Comparison of ENCODE assay signal across 16 mouse cellular contexts in the genomic region with DNA sequence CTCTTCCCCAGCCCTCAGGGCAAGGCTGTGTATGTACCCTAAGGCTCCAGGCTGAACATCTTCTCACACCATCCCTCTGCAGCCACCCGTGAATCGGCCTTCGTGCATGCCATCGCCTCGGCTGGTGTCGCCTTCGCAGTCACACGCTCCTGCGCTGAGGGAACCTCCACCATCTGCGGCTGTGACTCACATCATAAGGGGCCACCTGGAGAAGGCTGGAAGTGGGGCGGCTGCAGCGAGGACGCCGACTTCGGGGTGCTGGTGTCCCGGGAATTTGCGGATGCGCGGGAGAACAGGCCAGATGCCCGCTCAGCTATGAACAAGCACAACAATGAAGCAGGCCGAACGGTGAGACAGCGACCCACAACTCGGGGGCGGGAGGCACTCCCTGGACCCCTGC. TPM values are rescaled to one million over a fixed set of nuclear protein-coding genes. Genes with fewer than 3 reads are reported as not detected.
DNase-seq lines count a peak whose midpoint lies in the region; ATAC-seq lines count a peak whose summit lies in the region.
"Had no signal": no experiment of that assay in that cellular context is flagged by ENCODE, and none has a peak within 500 bp of the region (broad histone marks: within the 10 kb centered on the region; RNA-seq: fewer than 3 reads in every experiment).

No protein-coding gene starts in this region.

- peak; percentile 32 for DNase-seq in cerebellum, adult 11-12 months
- no peak for DNase-seq in cerebellum, adult 11 months
- peak; percentile 37 for DNase-seq in layer of hippocampus, adult 11-12 months (ENCODE audit: low spot score)
- no peak for DNase-seq in layer of hippocampus, adult 9-10 months (ENCODE audit: low spot score)
- peak; percentile 45 to 84 for DNase-seq in left cerebral cortex, postnatal 25 days (ENCODE audit: low spot score in 2 of 2)
- peak; percentile 81 for DNase-seq in right cerebral cortex, adult 18-20 months
- no peak for DNase-seq in heart, postnatal 14 days
- DNase-seq: adrenal gland, postnatal 25 days; embryo, embryonic 11 days; kidney, postnatal 4 days; lung, embryonic 14.5 days; spleen, adult 18-20 months; thymus, adult 2 months had no signal

- no peak for ATAC-seq in inflammation-experienced regulatory T-cells, adult 6 months
- ATAC-seq: intestine, embryonic 16.5 days had no signal

- intact Hi-C loops in left cerebral cortex, postnatal 25 days (cut with DNase I), result no loop called here
- intact Hi-C loops in heart, postnatal 14 days (cut with DNase I), result no loop called here

RNA-seq across cellular contexts. Expression of gene Wnt3, which starts 37.3 kb away (rescaled TPM):
- total RNA-seq in left cerebral cortex, postnatal 25 days (2021), result 1 to 10 TPM in 1 of 2 experiments, under 1 TPM in 1; 0.92 to 1.4 TPM
- total RNA-seq in heart, postnatal 14 days (2021), result not detected
- 1 to 10 TPM in 2 of 3 experiments, under 1 TPM in 1; 0.53 to 2.9 (median 2.3) TPM for polyA plus RNA-seq in inflammation-experienced regulatory T-cells, adult 6 months (2017; shearing (Covaris generic))
- polyA plus RNA-seq: heart, embryonic 14.5 days had no signal

Comparison
In these comparisons a context has a peak if more than half of its experiments do, and no peak if none do; other contexts are left out.
1. DNase-seq: peak in cerebellum, adult 11-12 months (single experiment), layer of hippocampus, adult 11-12 months (single experiment), left cerebral cortex, postnatal 25 days (2 of 2) and right cerebral cortex, adult 18-20 months (single experiment); none in cerebellum, adult 11 months (single experiment), layer of hippocampus, adult 9-10 months (single experiment) and heart, postnatal 14 days (0 of 2).